Mouse (Mus musculus): Measurements from ENCODE around the gene Slc18a2. TPM values are rescaled to one million over a fixed set of nuclear protein-coding genes. Genes with fewer than 3 reads are reported as not detected.

Slc18a2 gene
- 9.0 and 10.1 TPM in 2 replicates for polyA plus RNA-seq (2016; fragmentation: Nextera tagmentation; extraction: Ambion mirVana)

GRCm38 (mm10) chr19:59260718-59261442 is at the start of gene Slc18a2:
Gene Slc18a2 (plus strand): TSS chr19:59260896.
- H3K4me1 ChIP-seq: peaks cover 21% of the 10 kb centered on the region
- H3K4me3 ChIP-seq: peak within 1 kb of the TSS; percentile 66
- H3K36me3 ChIP-seq: no peaks in the 10 kb centered on the region
- peak; percentile 84 for DNase-seq (ENCODE audit: low spot score)
- peak within 1 kb of the TSS; percentile 80 for H3K27ac ChIP-seq
- WGBS: under 1% methylated on average over 55 of the region's 55 CpGs
- H3K9me3 ChIP-seq: no peaks in the 10 kb centered on the region
- H3K27me3 ChIP-seq (ENCODE audit: insufficient read depth, poor library complexity, severe bottlenecking): peaks cover 54% of the 10 kb centered on the region

GRCm38 (mm10) chr19:59216891-59217290 is 43.8 kb upstream of the Slc18a2 start:
- no peaks in the 10 kb centered on the region for H3K9me3 ChIP-seq

GRCm38 (mm10) chr19:59218991-59219390 is 41.7 kb upstream of the Slc18a2 start, which contains the start of gene Kcnk18:
Gene Kcnk18 (plus strand): TSS chr19:59219214.
- Histone ChIP-seq H3K9me3 (no peaks in the 10 kb centered on the region), H3K27me3 (ENCODE audit: insufficient read depth, poor library complexity, severe bottlenecking) (peaks cover 15% of the 10 kb centered on the region), H3K27ac (no peak within 1 kb of the TSS), H3K4me1 (no peaks in the 10 kb centered on the region; the same call in 1 of the 2 replicates), H3K36me3 (no peaks in the 10 kb centered on the region), H3K4me3 (no peak within 1 kb of the TSS)
- WGBS: 80% methylated on average over 8 of the region's 8 CpGs
- DNase-seq (ENCODE audit: low spot score): no peak

More at GRCm38 (mm10) chr19:59216891-59217290, 43.8 kb upstream of the Slc18a2 start:
- no peaks in the 10 kb centered on the region for H3K36me3 ChIP-seq
- no peak overlapping the region for H3K27ac ChIP-seq
- peaks cover 15% of the 10 kb centered on the region for H3K27me3 ChIP-seq (ENCODE audit: insufficient read depth, poor library complexity, severe bottlenecking)
- H3K4me3 ChIP-seq: no peak overlapping the region
- WGBS: 80% methylated on average over 3 of the region's 3 CpGs
- no peak for DNase-seq (ENCODE audit: low spot score)
- H3K4me1 ChIP-seq: peaks cover 5% of the 10 kb centered on the region

GRCm38 (mm10) chr19:59221131-59221530 is 39.6 kb upstream of the Slc18a2 start:
- H3K9me3 ChIP-seq: no peaks in the 10 kb centered on the region

GRCm38 (mm10) chr19:59228376-59228775 is 32.3 kb upstream of the Slc18a2 start:
- no peak for DNase-seq (ENCODE audit: low spot score)
- Histone ChIP-seq H3K4me1 (peaks cover 5% of the 10 kb centered on the region; the same call in 1 of the 2 replicates), H3K9me3 (no peaks in the 10 kb centered on the region), H3K4me3 (no peak overlapping the region), H3K36me3 (no peaks in the 10 kb centered on the region), H3K27me3 (ENCODE audit: insufficient read depth, poor library complexity, severe bottlenecking) (no peaks in the 10 kb centered on the region), H3K27ac (no peak overlapping the region)
- 67% methylated on average over 3 of the region's 3 CpGs for WGBS

More at GRCm38 (mm10) chr19:59221131-59221530, 39.6 kb upstream of the Slc18a2 start:
- Histone ChIP-seq H3K27ac (no peak overlapping the region), H3K4me1 (no peaks in the 10 kb centered on the region; the same call in 1 of the 2 replicates), H3K4me3 (no peak overlapping the region), H3K36me3 (no peaks in the 10 kb centered on the region), H3K27me3 (ENCODE audit: insufficient read depth, poor library complexity, severe bottlenecking) (peaks cover 15% of the 10 kb centered on the region)
- DNase-seq (ENCODE audit: low spot score): no peak
- 55% methylated on average over 3 of the region's 3 CpGs for WGBS

- no peak for DNase-seq (ENCODE audit: low spot score)
- Histone ChIP-seq H3K9me3 (no peaks in the 10 kb centered on the region), H3K4me1 (peaks cover 5% of the 10 kb centered on the region; the same call in 1 of the 2 replicates), H3K27ac (no peak overlapping the region), H3K36me3 (no peaks in the 10 kb centered on the region), H3K4me3 (no peak overlapping the region), H3K27me3 (ENCODE audit: insufficient read depth, poor library complexity, severe bottlenecking) (peaks cover 5% of the 10 kb centered on the region; the same call in 1 of the 2 replicates)
- 66% methylated on average over 5 of the region's 5 CpGs for WGBS
Observed at GRCm38 (mm10) chr19:59232786-59233185, 27.9 kb upstream of the Slc18a2 start.

- H3K27ac ChIP-seq: no peak overlapping the region
- no peak for DNase-seq (ENCODE audit: low spot score)
- no peaks in the 10 kb centered on the region for H3K9me3 ChIP-seq
- H3K36me3 ChIP-seq: no peaks in the 10 kb centered on the region
- peaks cover 20% of the 10 kb centered on the region for H3K27me3 ChIP-seq (ENCODE audit: insufficient read depth, poor library complexity, severe bottlenecking)
- H3K4me3 ChIP-seq: no peak overlapping the region
- 70% methylated on average over 18 of the region's 18 CpGs for WGBS
- H3K4me1 ChIP-seq: no peaks in the 10 kb centered on the region
Observed at GRCm38 (mm10) chr19:59235001-59235400, 25.7 kb upstream of the Slc18a2 start.

- peaks cover 23% of the 10 kb centered on the region for H3K27me3 ChIP-seq (ENCODE audit: insufficient read depth, poor library complexity, severe bottlenecking)
- no peak overlapping the region for H3K4me3 ChIP-seq
- no peaks in the 10 kb centered on the region for H3K36me3 ChIP-seq
- H3K27ac ChIP-seq: no peak overlapping the region
- no peaks in the 10 kb centered on the region for H3K9me3 ChIP-seq
- DNase-seq (ENCODE audit: low spot score): no peak
- 66% methylated on average over 6 of the region's 6 CpGs for WGBS
- no peaks in the 10 kb centered on the region for H3K4me1 ChIP-seq
Observed at GRCm38 (mm10) chr19:59236046-59236445, 24.6 kb upstream of the Slc18a2 start.

GRCm38 (mm10) chr19:59238630-59239029 is 22.1 kb upstream of the Slc18a2 start:
- WGBS: 84% methylated on average over 3 of the region's 3 CpGs
- Histone ChIP-seq H3K27me3 (ENCODE audit: insufficient read depth, poor library complexity, severe bottlenecking) (peaks cover 32% of the 10 kb centered on the region), H3K9me3 (no peaks in the 10 kb centered on the region), H3K27ac (no peak overlapping the region), H3K36me3 (no peaks in the 10 kb centered on the region), H3K4me1 (no peaks in the 10 kb centered on the region), H3K4me3 (no peak overlapping the region)
- DNase-seq (ENCODE audit: low spot score): no peak

- Histone ChIP-seq H3K4me1 (no peaks in the 10 kb centered on the region), H3K27me3 (ENCODE audit: insufficient read depth, poor library complexity, severe bottlenecking) (peaks cover 32% of the 10 kb centered on the region), H3K9me3 (no peaks in the 10 kb centered on the region), H3K4me3 (no peak overlapping the region), H3K36me3 (no peaks in the 10 kb centered on the region), H3K27ac (no peak overlapping the region)
- peak; percentile 91 for DNase-seq (ENCODE audit: low spot score)
- WGBS: 20% methylated on average over 17 of the region's 17 CpGs
Observed at GRCm38 (mm10) chr19:59239124-59239817, 21.4 kb upstream of the Slc18a2 start.

GRCm38 (mm10) chr19:59241987-59242386 is 18.7 kb upstream of the Slc18a2 start:
- no peak for DNase-seq (ENCODE audit: low spot score)
- WGBS: 80% methylated on average over 4 of the region's 4 CpGs

GRCm38 (mm10) chr19:59243057-59243456 is 17.6 kb upstream of the Slc18a2 start:
- Histone ChIP-seq H3K36me3 (no peaks in the 10 kb centered on the region), H3K27me3 (ENCODE audit: insufficient read depth, poor library complexity, severe bottlenecking) (peaks cover 25% of the 10 kb centered on the region; the same call in 1 of the 2 replicates), H3K4me3 (no peak overlapping the region), H3K27ac (no peak overlapping the region), H3K4me1 (no peaks in the 10 kb centered on the region), H3K9me3 (no peaks in the 10 kb centered on the region)
- WGBS: 67% methylated on average over 2 of the region's 2 CpGs
- DNase-seq (ENCODE audit: low spot score): no peak

More at GRCm38 (mm10) chr19:59241987-59242386, 18.7 kb upstream of the Slc18a2 start:
- Histone ChIP-seq H3K36me3 (no peaks in the 10 kb centered on the region), H3K27ac (no peak overlapping the region), H3K4me3 (no peak overlapping the region), H3K4me1 (no peaks in the 10 kb centered on the region), H3K9me3 (no peaks in the 10 kb centered on the region), H3K27me3 (ENCODE audit: insufficient read depth, poor library complexity, severe bottlenecking) (peaks cover 27% of the 10 kb centered on the region; the same call in 1 of the 2 replicates)

- 81% methylated on average over 4 of the region's 4 CpGs for WGBS
- no peaks in the 10 kb centered on the region for H3K4me1 ChIP-seq
- no peak overlapping the region for H3K4me3 ChIP-seq
- no peak for DNase-seq (ENCODE audit: low spot score)
- no peak overlapping the region for H3K27ac ChIP-seq
- H3K27me3 ChIP-seq (ENCODE audit: insufficient read depth, poor library complexity, severe bottlenecking): no peaks in the 10 kb centered on the region; the same call in 1 of the 2 replicates
- H3K36me3 ChIP-seq: no peaks in the 10 kb centered on the region
- no peaks in the 10 kb centered on the region for H3K9me3 ChIP-seq
Observed at GRCm38 (mm10) chr19:59248144-59248543, 12.6 kb upstream of the Slc18a2 start.
